Mouse (Mus musculus): ENCODE results near the gene Entpd7.

Entpd7 gene

GRCm38 (mm10) chr19:43771499-43771969 lies 82.1 kb downstream of the Entpd7 start:
- no peak for DNase-seq

DNA sequence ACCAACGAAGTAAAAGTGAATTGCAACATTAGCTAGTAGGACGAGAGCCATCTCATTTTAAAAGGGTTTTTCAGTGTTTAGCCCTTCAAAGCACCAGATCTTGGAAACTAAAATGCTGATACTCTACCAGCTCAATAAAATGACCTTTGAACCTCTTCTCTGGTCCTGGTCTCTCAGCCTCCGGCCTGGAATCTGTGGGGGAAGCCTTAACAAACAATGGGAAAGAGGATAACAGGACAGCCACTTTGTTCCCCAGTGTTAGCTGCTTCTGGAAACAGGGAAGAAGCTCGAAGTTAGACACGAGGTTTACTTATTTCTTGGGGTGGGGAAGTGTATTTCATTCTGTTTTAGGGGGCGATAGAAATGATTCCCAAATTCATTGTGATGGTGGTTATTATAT lies 82.8 kb downstream of the Entpd7 start:
- no peak for DNase-seq

- DNase-seq, result peak in 1 of 2 experiments; percentile 23
Measured at GRCm38 (mm10) chr19:43775433-43775832, 86.0 kb downstream of the Entpd7 start.

DNA sequence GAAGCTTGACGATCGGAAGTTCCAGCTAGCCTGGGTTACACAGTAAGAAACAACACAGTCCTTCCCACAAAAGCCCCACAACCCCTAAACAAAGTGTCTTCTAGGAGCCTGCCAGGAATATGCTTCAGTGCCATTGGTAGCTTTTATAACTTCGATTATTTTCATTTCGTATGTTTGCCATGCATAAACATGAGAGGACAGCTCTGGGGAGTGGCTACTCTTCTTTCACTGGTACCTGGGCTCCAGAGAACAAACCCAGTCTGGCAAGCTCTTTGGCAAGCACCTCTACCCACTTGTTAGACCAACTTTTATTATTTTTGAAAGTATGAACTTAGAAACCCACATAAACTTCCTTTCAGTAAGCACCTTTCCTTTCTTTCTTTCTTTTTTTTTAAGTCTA lies 87.1 kb downstream of the Entpd7 start:
- no peak for DNase-seq

GRCm38 (mm10) chr19:43777308-43777707 lies 87.8 kb downstream of the Entpd7 start:
- DNase-seq, result no peak

DNA sequence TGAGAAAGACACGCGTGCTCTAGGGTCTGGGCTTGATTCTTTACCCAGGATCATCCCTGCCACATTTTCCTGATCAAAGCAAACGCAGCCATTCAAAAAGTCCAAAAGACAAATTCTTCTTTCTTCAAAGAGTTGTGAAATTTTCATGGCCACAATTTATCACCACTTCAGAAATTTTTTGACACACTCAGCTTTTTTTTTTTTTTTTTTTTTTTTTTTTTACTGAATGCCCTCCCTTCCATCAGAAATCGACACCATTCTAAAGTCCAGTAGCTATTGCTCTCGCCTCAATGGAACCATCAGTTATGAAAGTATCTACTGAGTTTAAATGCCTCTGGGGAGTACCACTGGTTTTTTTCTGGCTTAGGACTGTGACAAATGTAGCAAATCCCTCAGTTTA lies 90.9 kb downstream of the Entpd7 start:
- DNase-seq, result no peak

DNA sequence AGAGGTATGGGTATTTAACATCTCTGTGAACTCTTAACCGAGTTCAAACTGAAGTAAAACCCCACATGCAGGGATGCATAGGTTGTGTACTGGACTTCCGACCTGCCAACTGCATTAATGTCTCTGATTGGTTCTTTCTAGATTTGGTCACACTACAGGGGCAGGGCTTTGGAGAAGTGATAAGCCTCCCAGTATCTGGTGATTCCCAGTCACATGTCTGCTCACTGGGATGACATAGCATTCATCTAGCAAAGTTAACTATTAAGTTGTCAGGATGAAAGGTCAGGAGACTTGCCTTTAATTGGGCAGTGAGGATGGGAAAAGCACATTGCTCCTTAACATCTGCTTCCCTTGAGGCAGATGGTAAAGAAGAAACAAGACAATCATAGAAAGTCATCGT lies 92.5 kb downstream of the Entpd7 start, which contains the start of gene Abcc2:
Gene Abcc2, plus strand, starts transcription at position 213 of the 400 bp plus-strand sequence.
- peak; percentile 57 to 66 for DNase-seq

All from kidney, postnatal 25 days (tissue).